Mouse (Mus musculus) right cerebral cortex, adult 18-20 months (tissue): ENCODE measurements around the gene Eva1c.
A peak's percentile ranks its signal among the peaks of the same experiment; 100 is the strongest.

Experiments
- DNase-seq: peaks from one replicate; pipeline ENCODE4 v3.0.0; 2022; ENCODE audit warnings: mixed read lengths

Gene Eva1c

GRCm38 (mm10) chr16:90827498-90827897 lies 979 bp downstream of the Eva1c start:
- no peak for DNase-seq

GRCm38 (mm10) chr16:90829136-90829535 lies 2.6 kb downstream of the Eva1c start:
- DNase-seq = no peak

GRCm38 (mm10) chr16:90829894-90830685 lies 3.6 kb downstream of the Eva1c start:
- DNase-seq = peak; percentile 82

GRCm38 (mm10) chr16:90830686-90831439 lies 4.3 kb downstream of the Eva1c start:
- peak; percentile 66 for DNase-seq

- no peak for DNase-seq
Measured at GRCm38 (mm10) chr16:90831676-90832075, 5.2 kb downstream of the Eva1c start.

- DNase-seq = no peak
Measured at GRCm38 (mm10) chr16:90832495-90832894, 6.0 kb downstream of the Eva1c start.

GRCm38 (mm10) chr16:90833041-90833791 lies 6.7 kb downstream of the Eva1c start:
- DNase-seq = no peak

- no peak for DNase-seq
Measured at GRCm38 (mm10) chr16:90837431-90837830, 10.9 kb downstream of the Eva1c start.

- no peak for DNase-seq
Measured at GRCm38 (mm10) chr16:90842164-90842563, 15.6 kb downstream of the Eva1c start.

GRCm38 (mm10) chr16:90845038-90845437 lies 18.5 kb downstream of the Eva1c start:
- DNase-seq = no peak

GRCm38 (mm10) chr16:90845591-90845990 lies 19.1 kb downstream of the Eva1c start:
- no peak for DNase-seq

GRCm38 (mm10) chr16:90848697-90849096 lies 22.2 kb downstream of the Eva1c start:
- no peak for DNase-seq

GRCm38 (mm10) chr16:90849262-90849661 lies 22.7 kb downstream of the Eva1c start:
- no peak for DNase-seq

GRCm38 (mm10) chr16:90850881-90851280 lies 24.4 kb downstream of the Eva1c start:
- no peak for DNase-seq

GRCm38 (mm10) chr16:90851621-90852334 lies 25.3 kb downstream of the Eva1c start:
- DNase-seq = no peak

- DNase-seq = no peak
Measured at GRCm38 (mm10) chr16:90856552-90857200, 30.2 kb downstream of the Eva1c start.

GRCm38 (mm10) chr16:90858206-90858605 lies 31.7 kb downstream of the Eva1c start:
- no peak for DNase-seq

GRCm38 (mm10) chr16:90863036-90863435 lies 36.5 kb downstream of the Eva1c start:
- no peak for DNase-seq

- no peak for DNase-seq
Measured at GRCm38 (mm10) chr16:90863468-90864046, 37.0 kb downstream of the Eva1c start.

- DNase-seq = no peak
Measured at GRCm38 (mm10) chr16:90864693-90865092, 38.2 kb downstream of the Eva1c start.

- DNase-seq = no peak
Measured at GRCm38 (mm10) chr16:90865652-90866051, 39.1 kb downstream of the Eva1c start.

GRCm38 (mm10) chr16:90868129-90868528 lies 41.6 kb downstream of the Eva1c start:
- DNase-seq = no peak
